Mouse (Mus musculus) lung, postnatal 36 days (tissue): ENCODE measurements around the gene Atp8a2.
A peak's percentile ranks its signal among the peaks of the same experiment; 100 is the strongest.

Experiments used
- DNase-seq: peaks from one replicate; pipeline ENCODE4 v3.0.0; 2022; ENCODE audit warnings: mixed read lengths

Gene Atp8a2

DNA sequence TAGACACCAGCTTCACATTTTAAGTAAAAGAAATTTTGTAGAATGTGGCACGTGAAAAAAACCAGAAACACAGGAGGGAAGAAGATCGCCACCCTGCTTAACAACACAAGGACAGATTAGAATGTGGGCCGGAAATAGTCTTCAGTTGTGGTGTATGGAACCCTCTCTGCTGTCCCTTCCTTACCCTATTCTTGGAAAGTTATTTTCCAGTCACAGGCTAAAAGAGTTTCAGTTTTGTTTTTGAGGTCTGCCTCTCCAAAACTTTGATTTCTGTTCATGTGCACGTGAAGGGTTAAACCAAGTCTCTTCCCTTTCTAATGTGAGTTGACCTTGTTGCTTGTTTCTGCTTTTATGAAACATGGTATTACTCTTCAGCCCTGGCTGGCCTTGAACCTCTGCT lies 501.8 kb downstream of the Atp8a2 start:
- no peak for DNase-seq

GRCm38 (mm10) chr14:59692164-59692563 lies 504.8 kb downstream of the Atp8a2 start:
- DNase-seq, result peak; percentile 29

DNA sequence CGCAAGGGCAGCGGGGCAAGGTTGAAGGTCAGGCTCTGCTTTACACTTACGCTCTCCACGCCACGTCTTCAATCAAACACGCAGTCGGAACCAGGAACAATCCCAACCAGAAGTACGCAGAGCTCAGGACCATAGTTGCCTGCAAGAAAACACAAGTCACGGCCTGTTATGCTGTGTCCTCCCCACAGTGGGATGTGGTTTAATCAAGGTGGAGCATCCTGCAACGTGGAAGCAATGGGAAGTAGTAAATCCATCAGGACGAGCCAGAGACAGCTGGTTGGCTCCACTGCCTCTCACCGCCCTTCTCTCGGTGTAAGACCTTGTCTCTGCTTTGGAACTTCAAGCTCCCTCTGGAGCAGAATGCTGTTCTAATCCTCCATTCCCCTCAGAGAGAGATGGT lies 505.6 kb downstream of the Atp8a2 start:
- no peak for DNase-seq

DNA sequence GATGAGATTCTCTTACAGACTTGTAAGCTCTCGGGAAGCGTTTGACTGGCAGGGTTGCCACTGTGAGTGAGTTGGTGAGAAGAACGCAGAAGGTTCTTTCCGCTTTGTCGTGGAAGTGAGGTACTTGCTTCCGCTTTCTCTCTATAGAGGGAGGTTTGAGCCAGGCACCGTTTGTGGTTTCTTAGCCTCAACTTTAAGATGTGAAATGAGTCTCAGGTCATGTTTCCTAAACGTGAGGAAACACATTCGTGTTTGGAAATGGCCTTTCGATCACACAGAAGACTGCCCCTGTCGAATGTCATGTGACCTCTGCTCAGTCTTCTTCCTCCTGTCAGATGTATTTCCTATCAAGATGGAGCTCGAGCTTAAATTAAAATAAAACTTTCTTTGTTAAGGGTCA lies 506.0 kb downstream of the Atp8a2 start:
- DNase-seq, result no peak

- DNase-seq, result no peak
Observed at GRCm38 (mm10) chr14:59689596-59689995, 507.4 kb downstream of the Atp8a2 start.

DNA sequence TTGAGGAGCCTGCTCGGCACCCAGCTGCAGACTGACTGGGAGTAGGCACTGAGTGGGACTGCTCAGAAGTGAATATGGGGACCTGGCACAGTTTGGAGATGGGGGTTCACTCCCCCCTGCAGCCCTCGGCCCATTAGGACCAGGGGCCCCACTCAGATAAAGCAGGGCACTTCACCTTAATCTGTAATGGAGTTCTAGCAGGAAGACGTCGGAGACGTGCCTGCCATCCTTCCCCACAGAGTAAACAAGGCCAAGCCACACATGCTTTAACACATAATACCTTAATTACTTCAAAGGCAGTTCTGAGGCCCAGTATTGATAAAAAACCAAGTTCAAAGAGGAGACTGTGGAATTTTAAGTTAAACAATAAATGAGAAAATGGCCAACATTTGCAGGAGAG lies 510.8 kb downstream of the Atp8a2 start:
- DNase-seq, result no peak

DNA sequence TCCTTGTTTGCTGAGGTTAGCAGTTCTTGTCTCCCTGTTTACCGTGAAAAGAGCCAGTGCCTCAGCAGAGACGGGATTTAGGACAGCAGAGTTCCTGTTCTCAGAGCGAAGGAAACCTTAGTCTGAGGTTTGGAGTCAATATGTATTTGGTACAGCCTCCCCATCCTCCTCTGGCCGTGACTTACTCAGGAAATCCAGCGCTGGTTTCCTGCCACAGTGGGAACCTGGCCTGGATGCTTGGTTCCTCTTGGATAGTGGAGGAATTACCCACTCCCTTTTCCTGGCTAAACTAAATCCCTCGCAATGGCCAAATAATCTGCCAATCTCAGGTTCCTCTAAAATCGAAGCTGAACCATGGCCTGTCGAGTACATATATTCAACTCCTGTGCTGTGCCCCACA lies 511.6 kb downstream of the Atp8a2 start:
- no peak for DNase-seq

DNA sequence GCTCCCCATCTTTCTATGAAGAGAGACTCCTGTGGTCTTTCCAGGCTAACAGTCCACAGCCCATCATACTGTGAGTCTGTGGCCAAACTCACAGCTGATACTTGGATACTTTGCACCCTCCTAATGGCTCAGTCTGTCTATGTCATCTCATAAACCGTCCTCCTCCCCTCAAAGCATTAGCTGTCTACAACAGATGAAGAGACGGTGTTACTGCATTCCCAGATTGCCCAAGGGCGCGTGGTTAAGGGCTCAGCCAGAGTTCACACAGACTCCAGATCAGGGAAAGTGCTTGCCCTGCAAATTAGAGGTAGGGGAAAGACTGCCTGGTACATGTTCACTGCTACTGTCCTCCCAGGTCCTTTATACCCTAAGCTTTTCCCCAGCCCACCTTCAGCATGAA lies 515.1 kb downstream of the Atp8a2 start:
- no peak for DNase-seq

DNA sequence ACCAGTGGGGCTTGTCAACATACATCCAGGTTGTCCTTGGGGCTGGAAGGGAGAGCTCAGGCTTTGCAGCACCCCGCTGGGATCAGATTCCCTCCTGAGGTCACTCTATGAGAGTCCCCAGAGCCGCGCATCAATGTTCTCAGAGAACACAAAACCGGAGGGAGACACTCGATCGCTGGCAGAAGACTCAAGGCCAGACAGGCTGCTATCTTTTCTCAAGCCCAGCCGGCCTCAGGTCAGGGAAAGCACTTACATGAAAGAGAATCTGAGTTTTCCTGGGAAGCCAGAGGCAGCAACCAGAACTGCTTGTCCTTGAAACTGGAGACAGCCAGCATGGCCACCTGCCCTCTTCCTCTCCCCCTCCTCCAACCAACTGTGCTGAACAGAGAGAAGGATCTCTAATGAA lies 519.4 kb downstream of the Atp8a2 start:
- DNase-seq, result no peak

DNA sequence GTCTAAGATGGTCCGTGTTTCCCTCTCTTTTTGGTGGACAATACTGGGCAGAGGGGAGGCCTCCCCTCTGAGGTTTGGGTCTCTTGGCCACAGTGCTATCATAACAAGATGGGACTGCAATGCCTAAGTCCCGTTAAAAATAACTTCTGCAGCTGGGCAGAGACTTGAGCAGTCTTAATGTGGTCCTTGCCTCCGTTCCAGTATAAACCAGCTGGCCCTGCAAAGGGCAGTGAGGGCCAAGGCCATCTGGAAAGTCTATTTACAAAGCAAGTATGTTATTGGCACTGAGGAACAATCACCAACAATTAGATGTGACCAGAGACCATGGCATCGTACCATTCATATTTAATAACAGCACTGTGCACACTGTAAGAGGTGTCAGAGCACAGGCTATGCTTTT lies 521.6 kb downstream of the Atp8a2 start:
- DNase-seq, result no peak

GRCm38 (mm10) chr14:59674556-59674955 lies 522.4 kb downstream of the Atp8a2 start:
- no peak for DNase-seq

GRCm38 (mm10) chr14:59672893-59673515 lies 524.0 kb downstream of the Atp8a2 start:
- no peak for DNase-seq

- DNase-seq, result no peak
Observed at GRCm38 (mm10) chr14:59657098-59657497, 539.9 kb downstream of the Atp8a2 start.

GRCm38 (mm10) chr14:59656591-59656990 lies 540.4 kb downstream of the Atp8a2 start:
- no peak for DNase-seq

DNA sequence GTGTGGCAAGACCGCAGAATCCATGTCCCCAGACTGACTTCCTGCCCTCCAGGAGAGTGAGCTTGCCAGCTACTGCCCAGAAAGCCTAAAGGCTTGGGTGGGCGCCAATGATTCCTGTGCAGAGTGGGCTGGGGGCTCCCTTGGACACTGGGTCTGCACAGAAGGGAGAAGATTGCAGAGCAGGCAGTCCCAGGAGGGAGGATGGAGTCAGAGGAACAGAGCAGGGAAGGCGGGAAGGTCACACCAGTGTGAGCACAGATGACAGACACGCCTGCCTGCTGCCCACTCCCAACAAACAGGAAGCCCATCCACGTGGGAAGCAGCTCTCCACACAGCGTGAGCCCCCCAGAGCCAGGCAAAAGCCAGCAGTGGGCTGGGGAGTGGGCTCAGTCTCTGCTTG lies 547.6 kb downstream of the Atp8a2 start:
- no peak for DNase-seq

- DNase-seq, result no peak
Observed at GRCm38 (mm10) chr14:59648611-59649010, 548.4 kb downstream of the Atp8a2 start.

DNA sequence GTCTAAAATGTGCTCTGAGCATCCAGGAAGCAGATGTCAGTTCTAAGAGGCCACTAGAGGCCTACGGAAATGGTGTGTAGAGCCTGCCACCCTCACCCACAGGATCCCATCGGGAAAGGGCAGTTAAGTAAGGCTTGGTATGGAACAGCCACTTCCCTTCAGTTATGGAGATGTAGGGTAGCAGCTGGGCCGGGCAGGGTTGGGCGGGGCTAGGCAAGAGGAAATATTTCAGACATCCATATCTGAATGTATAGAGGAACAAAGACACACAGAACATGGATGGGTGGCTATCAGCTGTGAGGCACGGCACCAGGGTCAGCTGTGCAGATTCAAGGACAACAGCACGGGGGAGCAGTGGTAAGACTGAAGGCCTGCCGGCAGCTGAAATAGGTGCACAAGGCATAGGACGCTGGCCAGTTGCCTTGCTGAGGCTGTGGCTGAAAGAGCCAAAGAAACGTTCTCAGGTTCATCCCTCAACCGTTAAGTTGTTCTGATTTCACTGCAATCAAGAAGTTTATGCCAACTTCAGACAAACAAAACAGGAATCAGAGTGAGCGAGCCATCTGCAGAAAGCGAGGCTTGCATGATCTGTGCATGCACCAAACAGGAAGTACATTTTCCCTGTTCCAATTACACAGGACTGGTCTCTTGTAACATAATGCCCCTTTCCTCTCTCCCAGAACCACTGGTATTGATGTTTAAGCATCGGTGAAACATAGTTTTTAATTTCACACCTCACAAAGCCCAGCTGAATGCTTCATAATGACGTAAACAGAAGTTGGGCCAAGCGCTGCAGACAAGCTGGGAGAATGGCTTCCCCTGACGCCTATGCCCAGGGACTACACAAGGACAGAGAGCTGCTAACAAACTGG lies 549.9 kb downstream of the Atp8a2 start:
- DNase-seq, result no peak

- DNase-seq, result no peak
Observed at GRCm38 (mm10) chr14:59644896-59645295, 552.1 kb downstream of the Atp8a2 start.

DNA sequence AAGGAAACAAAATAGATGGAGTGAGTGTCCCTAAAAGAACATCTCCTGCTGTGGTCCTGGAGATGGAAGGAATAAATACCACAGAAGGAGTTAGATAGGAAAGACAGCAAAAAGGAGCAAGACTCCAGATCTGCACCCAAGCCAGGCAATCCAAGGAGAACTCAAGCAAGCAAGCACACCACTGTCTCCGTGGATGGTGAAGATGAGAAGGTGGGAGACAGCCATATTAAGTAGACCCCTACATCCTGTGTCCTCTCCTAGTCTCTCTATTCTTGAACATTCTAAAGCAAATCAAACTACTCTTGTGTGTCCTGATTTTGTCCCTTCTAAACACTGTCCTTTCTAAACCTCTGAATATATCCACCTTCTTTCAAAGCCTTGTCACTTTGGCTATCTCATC lies 552.8 kb downstream of the Atp8a2 start:
- DNase-seq, result no peak

DNA sequence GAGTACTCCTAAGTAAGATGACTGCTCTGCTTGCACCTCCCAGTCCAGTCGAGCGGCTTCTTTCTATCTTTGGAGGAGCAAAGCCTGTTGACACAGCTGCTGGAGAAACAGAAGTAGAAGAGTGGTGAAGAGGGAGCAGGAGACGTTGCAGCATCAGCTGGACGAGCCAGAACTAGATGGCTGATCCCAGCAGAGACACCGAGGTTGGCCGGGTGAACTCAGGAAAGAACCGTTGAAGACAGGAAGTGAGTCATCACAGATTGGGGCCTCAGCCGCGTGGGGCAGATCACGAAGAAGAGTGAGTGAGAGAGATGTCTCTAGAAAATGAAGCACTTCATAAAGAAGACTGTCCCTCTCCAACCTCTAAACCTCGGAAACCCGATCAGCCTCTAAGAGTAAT lies 553.4 kb downstream of the Atp8a2 start:
- peak; percentile 5 for DNase-seq

DNA sequence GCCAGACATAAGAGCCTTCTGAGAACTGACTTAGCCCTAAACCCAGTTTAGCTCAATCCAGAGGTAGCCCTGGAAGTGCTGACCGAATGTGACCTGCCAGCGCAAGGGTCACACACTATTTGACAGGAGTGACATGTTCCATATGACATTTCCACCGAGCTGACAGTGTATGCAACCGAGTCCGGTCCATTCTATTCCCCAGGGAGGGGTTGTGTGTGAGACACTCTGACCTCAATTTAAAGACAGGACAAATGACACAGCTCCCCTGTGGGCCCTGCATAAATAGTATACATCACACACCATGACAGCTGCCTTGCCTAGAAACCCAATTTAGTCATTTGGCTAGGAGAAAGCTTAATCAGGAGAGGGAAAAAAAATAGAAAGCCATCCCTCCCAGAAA lies 555.1 kb downstream of the Atp8a2 start:
- peak; percentile 4 for DNase-seq

- no peak for DNase-seq
Observed at GRCm38 (mm10) chr14:59638906-59639703, 557.9 kb downstream of the Atp8a2 start.

DNA sequence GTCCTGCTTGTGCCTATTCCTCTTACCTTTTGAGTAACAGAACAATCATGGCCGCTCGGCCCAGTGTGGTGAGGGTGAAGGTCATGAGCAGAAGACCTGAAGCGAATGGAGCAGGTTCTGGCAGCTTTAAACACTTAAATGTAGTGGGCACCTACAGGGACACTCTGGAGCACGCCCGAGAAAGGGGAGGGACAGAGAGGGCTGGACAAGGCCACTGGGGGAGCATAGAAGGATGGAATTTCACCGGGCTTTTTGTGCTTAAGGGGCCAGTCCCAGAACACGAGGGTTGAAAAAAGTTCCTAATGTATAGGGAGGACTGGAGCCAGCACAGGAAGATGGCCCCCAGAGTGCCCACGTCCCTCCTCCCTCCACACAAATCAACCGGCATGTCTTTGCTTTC lies 563.0 kb downstream of the Atp8a2 start:
- DNase-seq, result no peak
